Mouse (Mus musculus): ENCODE measurements at regions not wholly inside any gene's neighbourhood (a gene's known extent, or its start where the extent isn't known, plus 50 kb on each side); places are given as distances from the start of the nearest gene placed in this dataset.

DNA sequence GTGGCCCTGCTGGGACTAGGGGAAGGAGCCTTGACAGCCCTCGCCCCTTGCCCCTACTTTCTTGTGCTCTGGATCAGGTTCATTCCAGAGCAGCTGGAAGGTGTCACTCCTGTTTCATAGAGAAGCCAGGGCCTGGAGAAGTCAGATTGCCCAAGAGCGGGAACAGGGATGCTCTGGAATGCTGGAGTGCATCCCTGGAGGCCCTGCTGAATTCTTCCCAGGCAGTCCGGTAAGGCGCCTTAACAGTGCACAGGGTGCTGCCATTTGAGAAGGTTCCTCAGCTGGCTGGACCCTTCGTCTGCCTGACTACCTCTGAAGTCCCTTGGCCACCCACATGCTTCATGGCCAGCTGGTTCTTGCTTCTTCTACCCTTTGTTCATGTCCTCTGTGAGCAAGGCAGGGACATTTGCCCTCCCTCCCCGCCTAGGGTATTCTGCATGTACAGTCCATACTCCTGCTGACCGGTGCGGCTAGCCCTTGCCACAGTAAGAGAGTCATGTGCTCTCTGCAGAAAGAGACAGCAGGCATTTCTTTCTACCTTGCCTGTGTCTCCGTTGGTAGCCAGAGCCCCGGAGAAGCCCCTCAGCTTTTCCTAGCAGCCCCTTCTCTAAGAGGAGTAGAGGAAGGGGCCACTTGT is 68.5 kb upstream of the Smndc1 start:
- TF ChIP-seq CTCF (IDR thresholded peaks at IDR 0.05; ENCODE audit: borderline replicate concordance, extremely low read depth, insufficient read depth, insufficient read length), result no peak
- no peak for TF ChIP-seq POLR2A (IDR thresholded peaks at IDR 0.05; ENCODE audit: borderline replicate concordance, extremely low read depth, insufficient read depth, insufficient read length, poor library complexity, severe bottlenecking)

All from brain, embryonic 14.5 days (tissue).